Mouse (Mus musculus) bone marrow, adult 2 months (tissue): Measurements from ENCODE around the gene Polr3c.

Experiments
- CTCF ChIP-seq: fragments of 200-500 bp; IDR thresholded peaks from 2 replicates; pipeline ENCODE4 v1.5.1; 2011; ENCODE audit warnings: low read length, control low read depth; ENCODE audit not compliant: control insufficient read depth, insufficient read depth
- POLR2A ChIP-seq: fragments of 200-500 bp; IDR thresholded peaks from 2 replicates; pipeline ENCODE4 v1.6.1; 2011; ENCODE audit warnings: low read depth, mild to moderate bottlenecking, control low read depth, low read length, borderline replicate concordance; ENCODE audit not compliant: control insufficient read depth

DNA sequence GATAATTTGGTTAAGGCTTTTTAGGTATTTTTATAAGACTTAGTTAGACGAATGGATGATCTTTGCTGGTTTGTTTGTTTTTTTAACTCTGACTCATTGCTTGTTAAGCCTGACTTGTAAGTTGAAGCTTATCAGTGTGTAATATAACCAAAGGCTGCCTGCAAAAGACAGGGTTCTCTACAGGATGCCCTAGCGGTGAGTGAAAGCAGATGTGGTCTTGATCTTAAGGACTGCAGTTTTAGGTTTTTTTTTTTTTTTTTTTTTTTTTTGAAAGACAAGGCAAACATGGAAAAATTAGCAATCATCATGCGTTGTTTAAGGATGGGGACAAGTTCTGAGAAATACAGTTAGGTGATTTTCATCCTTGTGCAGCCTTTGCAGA, 2.0 kb upstream of the Polr3c start:
- TF ChIP-seq POLR2A (no peak), CTCF (no peak)
